21 mouse cellular contexts compared by ENCODE assay signal in genomic region chr9:50031318-50031717, GRCm38 (mm10).
"Had no signal": no experiment of that assay in that cellular context is flagged by ENCODE, and none has a peak within 500 bp of the region (broad histone marks: within the 10 kb centered on the region; RNA-seq: fewer than 3 reads in every experiment).

No protein-coding gene starts in this region.

- H3K4me2 ChIP-seq: kidney, embryonic 15.5 days; limb, embryonic 13.5 days; liver, embryonic 12.5 days; liver, embryonic 15.5 days; lung, embryonic 15.5 days; midbrain, embryonic 11.5 days; stomach, embryonic 15.5 days had no signal

- H3K9me3 ChIP-seq: kidney, embryonic 15.5 days; limb, embryonic 10.5 days; limb, embryonic 13.5 days; liver, embryonic 12.5 days; liver, embryonic 15.5 days; lung, embryonic 15.5 days; megakaryocyte, embryonic 14.5 days; stomach, embryonic 15.5 days had no signal

- H3K27ac ChIP-seq: kidney, embryonic 15.5 days; layer of hippocampus, adult 2 months; limb, embryonic 10.5 days; limb, embryonic 13.5 days; liver, embryonic 12.5 days; liver, embryonic 15.5 days; lung, embryonic 15.5 days; stomach, embryonic 15.5 days had no signal

- DNase-seq: kidney, adult 8-10 months; kidney, postnatal 14 days; layer of hippocampus, adult 9-11 months; liver; lung, adult 18-20 months; lung, postnatal 10 days; lung, postnatal 36 days; right cerebral cortex, postnatal 25 days; spleen, adult 18-20 months; thymus, postnatal 36 days had no signal

- H3K27me3 ChIP-seq: kidney, embryonic 15.5 days; liver, embryonic 12.5 days; liver, embryonic 15.5 days; lung, embryonic 15.5 days; megakaryocyte, embryonic 14.5 days; stomach, embryonic 15.5 days had no signal

- ATAC-seq: liver, embryonic 12.5 days; midbrain, embryonic 16.5 days had no signal

- H3K4me1 ChIP-seq: liver, embryonic 12.5 days; liver, embryonic 15.5 days; megakaryocyte, embryonic 14.5 days had no signal

- H3K36me3 ChIP-seq: kidney, embryonic 15.5 days; limb, embryonic 10.5 days; limb, embryonic 13.5 days; liver, embryonic 12.5 days; liver, embryonic 15.5 days; lung, embryonic 15.5 days; stomach, embryonic 15.5 days had no signal

- H3K4me3 ChIP-seq: kidney, embryonic 15.5 days; layer of hippocampus, adult 2 months; limb, embryonic 10.5 days; limb, embryonic 13.5 days; liver, embryonic 12.5 days; liver, embryonic 15.5 days; lung, embryonic 15.5 days; megakaryocyte, embryonic 14.5 days; stomach, embryonic 15.5 days had no signal

- H3K9ac ChIP-seq: kidney, embryonic 15.5 days; limb, embryonic 13.5 days; liver, embryonic 12.5 days; liver, embryonic 15.5 days; lung, embryonic 15.5 days; stomach, embryonic 15.5 days had no signal
